Mouse (Mus musculus) kidney, embryonic 14.5 days (tissue): ENCODE measurements around the gene Nt5dc1. TPM values are rescaled to one million over a fixed set of nuclear protein-coding genes. Genes with fewer than 3 reads are reported as not detected.
A peak's percentile ranks its signal among the peaks of the same experiment; 100 is the strongest.

Source experiments
- ATAC-seq: fragments of 200-750 bp; cut with Nextera tagmentation; 2 replicates; pipeline ENCODE4 v1.8.0; 2017; ENCODE audit warnings: moderate number of reproducible peaks, mild to moderate bottlenecking, moderate TSS enrichment, moderate library complexity; ENCODE audit not compliant: low FRiP score, low TSS enrichment
- H3K27ac ChIP-seq: fragments of 300-500 bp; sonication (generic); 2 replicates; pipeline ENCODE4 v1.5.1; 2014; ENCODE audit warnings: low read depth, mild to moderate bottlenecking, low read length, moderate library complexity, mixed read lengths
- H3K27me3 ChIP-seq: fragments of 300-500 bp; sonication (generic); 2 replicates; pipeline ENCODE4 v1.6.1; 2014; ENCODE audit warnings: mild to moderate bottlenecking, low read length; ENCODE audit not compliant: control insufficient read depth, insufficient read depth
- H3K36me3 ChIP-seq: fragments of 300-500 bp; sonication (generic); 2 replicates; pipeline ENCODE4 v1.6.1; 2014; ENCODE audit warnings: low read length, mixed read lengths; ENCODE audit not compliant: control insufficient read depth, insufficient read depth
- H3K4me1 ChIP-seq: fragments of 300-500 bp; sonication (generic); 2 replicates; pipeline ENCODE4 v1.6.1; 2014; ENCODE audit warnings: low read length, mixed read lengths; ENCODE audit not compliant: control insufficient read depth, insufficient read depth
- H3K4me2 ChIP-seq: fragments of 300-500 bp; sonication (generic); replicated peaks from 2 replicates; pipeline ENCODE4 v1.6.1; 2014; ENCODE audit warnings: low read depth, mild to moderate bottlenecking, low read length
- H3K4me3 ChIP-seq: fragments of 300-500 bp; sonication (generic); 2 replicates; pipeline ENCODE4 v1.5.1; 2014; ENCODE audit warnings: mild to moderate bottlenecking, low read length
- H3K9ac ChIP-seq: fragments of 300-500 bp; sonication (generic); 2 replicates; pipeline ENCODE4 v1.6.1; 2014; ENCODE audit warnings: low read depth, mild to moderate bottlenecking, low read length, moderate library complexity
- H3K9me3 ChIP-seq: fragments of 300-500 bp; sonication (generic); 2 replicates; pipeline ENCODE4 v1.6.1; 2016; ENCODE audit warnings: low read length; ENCODE audit not compliant: control insufficient read depth
- WGBS: fragments of 180-500 bp; shearing (Covaris S2); extraction: QIAGEN DNeasy Blood & Tissue Kit; methylation state at CpG from one replicate; pipeline ENCODE4 v1.1.7; 2014; 5-methylcytosine and 5-hydroxymethylcytosine counted together
- polyA plus RNA-seq: library from polyadenylated mRNA; unstranded; fragments of >200 nt; fragmentation: Nextera tagmentation; extraction: Ambion mirVana; gene quantifications from 2 replicates; pipeline ENCODE4 v1.2.1, GENCODE M21; 2014

Gene Nt5dc1
- polyA plus RNA-seq, 1 experiment from 2014 or later = 13.4 TPM

DNA sequence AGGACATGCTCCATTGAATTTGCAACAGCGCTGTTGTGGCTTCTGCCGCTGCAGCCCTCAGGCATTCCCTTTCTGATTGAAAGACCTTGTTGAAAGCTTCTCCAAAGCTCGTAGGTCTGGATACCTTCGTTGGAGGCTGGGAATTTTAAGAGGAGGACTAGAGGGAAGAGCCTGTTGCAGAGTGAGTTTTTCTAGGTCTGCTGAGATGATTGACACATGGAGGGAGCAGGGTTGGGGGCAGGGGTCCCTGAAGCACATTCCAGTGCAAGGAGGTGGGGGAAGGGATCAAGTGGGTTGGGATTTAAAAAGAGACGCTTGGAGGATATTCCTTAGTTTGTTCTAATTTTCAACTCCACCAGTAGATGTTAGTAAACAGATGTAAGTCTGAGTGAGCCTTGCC is 118.0 kb downstream of the Nt5dc1 start:
- peak overlapping the region; percentile 11; the same call in 1 of the 2 replicates for H3K4me2 ChIP-seq
- H3K27ac ChIP-seq = no peak overlapping the region
- 28% methylated on average over 5 of the region's 5 CpGs for WGBS
- H3K27me3 ChIP-seq = no peaks in the 10 kb centered on the region
- H3K4me1 ChIP-seq = peaks cover 10% of the 10 kb centered on the region; the same call in 1 of the 2 replicates
- no peak overlapping the region for H3K4me3 ChIP-seq
- ATAC-seq = no peak
- no peaks in the 10 kb centered on the region for H3K9me3 ChIP-seq
- H3K9ac ChIP-seq = no peak overlapping the region
- no peaks in the 10 kb centered on the region for H3K36me3 ChIP-seq

DNA sequence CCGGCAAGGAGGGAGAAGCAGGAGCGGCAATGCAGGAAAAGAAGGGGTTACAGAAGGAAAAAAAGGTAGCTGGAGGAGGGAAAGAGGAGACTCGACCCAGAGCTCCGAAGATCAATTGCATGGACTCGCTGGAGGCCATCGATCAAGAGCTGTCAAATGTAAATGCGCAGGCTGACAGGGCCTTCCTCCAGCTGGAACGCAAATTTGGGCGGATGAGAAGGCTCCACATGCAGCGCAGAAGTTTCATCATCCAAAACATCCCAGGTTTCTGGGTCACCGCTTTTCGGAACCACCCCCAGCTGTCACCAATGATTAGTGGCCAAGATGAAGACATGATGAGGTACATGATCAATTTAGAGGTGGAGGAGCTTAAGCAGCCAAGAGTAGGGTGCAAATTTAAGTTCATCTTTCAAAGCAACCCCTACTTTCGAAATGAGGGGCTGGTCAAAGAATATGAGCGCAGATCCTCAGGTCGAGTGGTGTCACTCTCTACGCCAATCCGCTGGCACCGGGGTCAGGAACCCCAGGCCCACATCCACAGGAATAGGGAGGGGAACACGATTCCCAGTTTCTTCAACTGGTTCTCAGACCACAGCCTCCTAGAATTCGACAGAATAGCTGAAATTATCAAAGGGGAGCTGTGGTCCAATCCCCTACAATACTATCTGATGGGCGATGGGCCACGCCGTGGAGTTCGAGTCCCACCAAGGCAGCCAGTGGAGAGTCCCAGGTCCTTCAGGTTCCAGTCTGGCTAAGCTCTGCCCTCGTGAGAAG is 120.2 kb downstream of the Nt5dc1 start:
- Histone ChIP-seq H3K4me3 (peak overlapping the region; percentile 75), H3K36me3 (no peaks in the 10 kb centered on the region), H3K4me2 (peak overlapping the region; percentile 96), H3K27me3 (no peaks in the 10 kb centered on the region), H3K4me1 (peaks cover 10% of the 10 kb centered on the region; the same call in 1 of the 2 replicates), H3K27ac (no peak overlapping the region; the same call in 1 of the 2 replicates), H3K9ac (peak overlapping the region; percentile 64), H3K9me3 (no peaks in the 10 kb centered on the region)
- ATAC-seq = no peak; the same call in 1 of the 2 replicates
- WGBS = 43% methylated on average over 25 of the region's 25 CpGs

DNA sequence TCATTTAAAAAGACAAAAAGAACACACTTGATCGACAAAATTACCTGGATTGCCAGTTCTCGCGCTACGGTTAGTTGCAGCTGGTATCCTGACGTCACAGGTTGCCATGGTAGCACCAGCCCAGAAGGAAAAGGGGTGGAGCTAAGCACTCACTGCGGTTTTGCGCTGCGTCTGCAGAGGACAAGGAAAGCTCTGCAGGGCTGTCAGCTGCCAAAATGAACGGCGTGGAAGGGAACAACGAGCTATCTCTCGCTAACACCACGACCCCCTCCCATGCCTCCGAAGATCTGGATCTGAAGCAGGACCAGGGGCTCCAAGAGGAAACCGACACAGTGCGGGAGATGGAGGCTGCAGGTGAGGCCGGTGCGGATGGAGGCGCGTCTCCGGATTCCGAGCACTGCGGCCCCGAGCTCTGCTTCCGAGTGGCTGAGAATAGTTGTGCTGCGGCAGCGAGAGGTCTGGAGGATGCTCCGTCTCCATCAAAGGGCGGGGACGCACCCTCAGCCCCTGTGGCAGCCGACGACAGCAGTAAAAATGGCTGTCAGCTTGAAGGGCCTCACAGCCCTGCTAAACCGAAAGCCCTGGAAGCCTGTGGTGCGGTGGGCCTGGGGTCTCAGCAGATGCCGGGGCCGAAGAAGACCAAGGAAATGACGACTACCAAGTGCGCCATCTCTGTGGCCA is 120.9 kb downstream of the Nt5dc1 start, which contains the start of gene Tspyl4:
Tspyl4 (plus strand) TSS at position 144 of the 681 bp plus-strand sequence.
- Histone ChIP-seq H3K27ac (peak within 1 kb of the TSS; percentile 47; the same call in 1 of the 2 replicates), H3K36me3 (no peaks in the 10 kb centered on the region), H3K4me3 (peak within 1 kb of the TSS; percentile 75), H3K27me3 (no peaks in the 10 kb centered on the region), H3K4me2 (peak within 1 kb of the TSS; percentile 96), H3K9me3 (no peaks in the 10 kb centered on the region), H3K9ac (peak within 1 kb of the TSS; percentile 64), H3K4me1 (peaks cover 10% of the 10 kb centered on the region; the same call in 1 of the 2 replicates)
- under 1% methylated on average over 38 of the region's 38 CpGs for WGBS
- ATAC-seq = peak; percentile 98

DNA sequence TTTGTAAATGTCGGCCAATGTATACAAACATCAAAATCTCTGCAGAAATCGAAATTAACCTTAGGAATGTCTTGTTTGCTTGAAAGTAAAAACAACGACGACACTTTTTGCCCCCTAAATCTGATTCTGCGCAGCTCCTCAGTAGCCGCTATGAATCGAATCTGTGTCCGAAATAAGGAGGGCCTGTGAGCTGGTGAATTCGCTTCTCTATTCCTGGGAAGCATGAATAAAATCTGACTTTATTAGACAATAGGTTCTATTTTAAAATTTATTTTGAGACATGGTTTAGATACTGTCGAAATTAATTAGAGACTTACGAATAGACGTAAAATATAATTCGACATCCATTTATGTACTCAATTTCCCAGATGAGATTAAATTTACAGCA is 121.4 kb downstream of the Nt5dc1 start:
- Histone ChIP-seq H3K4me1 (peaks cover 10% of the 10 kb centered on the region; the same call in 1 of the 2 replicates), H3K9me3 (no peaks in the 10 kb centered on the region), H3K4me2 (peak overlapping the region; percentile 96), H3K27me3 (no peaks in the 10 kb centered on the region), H3K36me3 (no peaks in the 10 kb centered on the region), H3K27ac (no peak overlapping the region; the same call in 1 of the 2 replicates), H3K9ac (peak overlapping the region; percentile 64), H3K4me3 (peak overlapping the region; percentile 75)
- 4% methylated on average over 13 of the region's 13 CpGs for WGBS
- no peak for ATAC-seq

DNA sequence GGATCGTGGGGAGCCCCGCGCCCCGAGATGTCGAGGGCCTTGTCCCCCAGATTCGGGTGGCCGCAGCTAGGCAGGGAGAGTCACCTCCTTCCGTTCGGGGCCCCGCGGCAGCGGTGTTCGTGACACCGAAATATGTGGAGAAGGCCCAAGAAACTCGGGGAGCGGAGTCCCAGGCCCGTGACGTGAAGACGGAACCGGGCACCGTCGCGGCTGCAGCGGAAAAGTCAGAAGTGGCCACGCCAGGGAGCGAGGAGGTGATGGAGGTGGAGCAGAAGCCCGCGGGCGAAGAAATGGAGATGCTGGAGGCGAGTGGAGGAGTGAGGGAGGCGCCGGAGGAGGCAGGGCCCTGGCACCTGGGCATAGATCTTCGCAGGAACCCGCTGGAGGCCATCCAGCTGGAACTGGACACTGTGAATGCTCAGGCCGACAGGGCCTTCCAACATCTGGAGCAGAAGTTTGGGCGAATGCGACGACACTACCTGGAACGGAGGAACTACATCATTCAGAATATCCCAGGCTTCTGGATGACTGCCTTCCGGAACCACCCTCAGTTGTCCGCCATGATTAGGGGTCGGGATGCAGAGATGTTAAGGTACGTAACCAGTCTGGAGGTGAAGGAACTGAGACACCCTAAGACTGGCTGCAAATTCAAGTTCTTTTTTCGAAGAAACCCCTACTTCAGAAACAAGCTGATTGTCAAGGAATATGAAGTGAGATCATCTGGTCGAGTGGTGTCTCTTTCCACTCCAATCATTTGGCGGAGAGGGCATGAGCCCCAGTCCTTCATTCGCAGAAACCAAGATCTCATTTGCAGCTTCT is 135.7 kb downstream of the Nt5dc1 start:
- Histone ChIP-seq H3K4me3 (peak overlapping the region; percentile 85), H3K27ac (peak overlapping the region; percentile 20; the same call in 1 of the 2 replicates), H3K27me3 (no peaks in the 10 kb centered on the region), H3K9me3 (no peaks in the 10 kb centered on the region), H3K4me1 (peaks cover 16% of the 10 kb centered on the region; the same call in 1 of the 2 replicates), H3K4me2 (peak overlapping the region; percentile 80), H3K9ac (peak overlapping the region; percentile 94), H3K36me3 (peaks cover 6% of the 10 kb centered on the region)
- 3% methylated on average over 47 of the region's 47 CpGs for WGBS
- ATAC-seq = peak; percentile 60

DNA sequence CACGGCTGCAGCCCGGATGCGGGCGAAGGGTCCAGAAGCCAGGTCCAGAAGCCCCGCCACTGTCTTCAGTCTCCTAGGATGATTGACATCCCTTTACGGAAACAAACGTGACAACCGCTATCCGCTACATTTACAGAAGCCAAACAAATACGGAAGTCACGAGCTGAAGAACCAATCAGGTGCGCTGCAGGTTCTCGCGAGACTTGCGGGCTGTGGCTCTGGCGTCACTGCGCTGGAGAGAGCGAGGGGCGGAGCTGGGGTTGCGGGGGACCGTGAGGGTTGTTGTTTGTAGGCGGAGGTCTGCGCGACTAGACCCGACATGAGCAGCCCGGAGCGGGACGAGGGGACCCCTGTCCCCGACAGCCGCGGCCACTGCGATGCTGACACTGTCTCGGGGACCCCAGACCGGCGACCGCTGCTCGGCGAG is 136.4 kb downstream of the Nt5dc1 start, which contains the start of gene Tspyl1:
Tspyl1 (plus strand) TSS at position 229 of the 427 bp plus-strand sequence.
- 0% methylated on average over 38 of the region's 38 CpGs for WGBS
- peaks cover under 1% of the 10 kb centered on the region; the same call in 1 of the 2 replicates for H3K36me3 ChIP-seq
- peak within 1 kb of the TSS; percentile 80 for H3K4me2 ChIP-seq
- peak within 1 kb of the TSS; percentile 94 for H3K9ac ChIP-seq
- H3K27ac ChIP-seq = peak within 1 kb of the TSS; percentile 20; the same call in 1 of the 2 replicates
- H3K4me1 ChIP-seq = peaks cover 16% of the 10 kb centered on the region; the same call in 1 of the 2 replicates
- no peaks in the 10 kb centered on the region for H3K9me3 ChIP-seq
- ATAC-seq = peak; percentile 98
- no peaks in the 10 kb centered on the region for H3K27me3 ChIP-seq
- peak within 1 kb of the TSS; percentile 85 for H3K4me3 ChIP-seq

DNA sequence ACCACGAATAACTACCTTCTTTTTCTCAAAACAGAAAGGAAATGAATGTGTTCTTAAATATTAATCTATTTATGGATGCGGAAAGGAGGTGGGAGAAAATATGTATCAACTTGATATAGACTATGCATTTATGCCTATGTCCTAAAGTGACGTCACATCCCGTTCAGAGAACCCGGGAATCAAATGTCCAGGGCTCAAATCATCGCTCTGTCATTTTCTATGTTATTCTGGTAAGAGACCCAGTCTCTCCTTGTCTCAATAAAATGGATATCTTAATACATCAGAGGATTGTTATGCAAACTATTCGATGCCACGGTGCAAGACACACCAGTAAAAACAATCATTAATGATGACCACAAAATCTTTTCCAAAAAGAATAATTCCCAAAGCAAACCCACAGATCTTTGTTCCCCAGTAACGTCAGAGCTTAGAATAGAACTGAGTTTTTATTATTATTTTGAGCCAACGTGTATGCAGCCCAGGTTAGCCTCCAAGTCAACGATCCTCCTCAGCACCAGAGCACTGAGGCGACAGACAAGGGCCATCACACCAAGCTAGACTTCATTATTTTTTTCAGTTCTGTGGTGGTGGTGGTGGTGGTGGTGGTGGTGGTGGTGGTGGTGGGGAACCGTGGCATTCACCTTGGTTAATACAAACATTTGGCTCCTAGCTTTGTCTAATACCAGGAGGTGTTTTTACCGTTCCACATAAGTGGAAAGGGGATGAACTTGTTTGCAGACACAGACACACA is 137.0 kb downstream of the Nt5dc1 start:
- 19% methylated on average over 14 of the region's 14 CpGs for WGBS
- peak; percentile 15; the same call in 1 of the 2 replicates for ATAC-seq
- no peak overlapping the region for H3K27ac ChIP-seq
- peak overlapping the region; percentile 94 for H3K9ac ChIP-seq
- H3K9me3 ChIP-seq = no peaks in the 10 kb centered on the region
- H3K27me3 ChIP-seq = no peaks in the 10 kb centered on the region
- peaks cover 16% of the 10 kb centered on the region; the same call in 1 of the 2 replicates for H3K4me1 ChIP-seq
- no peaks in the 10 kb centered on the region for H3K36me3 ChIP-seq
- peak overlapping the region; percentile 85 for H3K4me3 ChIP-seq
- H3K4me2 ChIP-seq = peak overlapping the region; percentile 80
